Mouse (Mus musculus) cerebellum, adult 2 months (tissue): Measurements from ENCODE around the gene Klc1. TPM values are rescaled to one million over a fixed set of nuclear protein-coding genes. Genes with fewer than 3 reads are reported as not detected.

ENCODE experiments used
- DNase-seq, 2 experiments: peaks; one replicate each; pipeline ENCODE4 v3.0.0; 2021
- H3K27ac ChIP-seq: fragments of 200-500 bp; 2 replicates; pipeline ENCODE4 v1.5.1; 2012; ENCODE audit warnings: low read length, control low read depth, inconsistent platforms; ENCODE audit not compliant: insufficient read depth
- H3K27me3 ChIP-seq: fragments of 200-500 bp; 2 replicates; pipeline ENCODE4 v1.6.1; 2012; ENCODE audit warnings: inconsistent platforms, mild to moderate bottlenecking, low read length, moderate library complexity; ENCODE audit not compliant: control insufficient read depth, insufficient read depth
- H3K4me1 ChIP-seq: fragments of 200-500 bp; 2 replicates; pipeline ENCODE4 v1.6.1; 2011; ENCODE audit warnings: low read length; ENCODE audit not compliant: control insufficient read depth, insufficient read depth
- H3K4me3 ChIP-seq: fragments of 200-500 bp; replicated peaks from 2 replicates; pipeline ENCODE3; 2011; ENCODE audit warnings: mild to moderate bottlenecking, low read depth, low read length, control low read depth; ENCODE audit not compliant: insufficient read depth
- CTCF ChIP-seq: fragments of 200-500 bp; IDR thresholded peaks from 2 replicates; pipeline ENCODE4 v1.5.1; 2011; ENCODE audit warnings: low read depth, mild to moderate bottlenecking, control low read depth, low read length, moderate library complexity, borderline replicate concordance; ENCODE audit not compliant: insufficient read depth
- POLR2A ChIP-seq: fragments of 200-500 bp; IDR thresholded peaks from 2 replicates; pipeline ENCODE4 v1.6.1; 2011; ENCODE audit warnings: low read length, control low read depth, borderline replicate concordance; ENCODE audit not compliant: insufficient read depth
- WGBS: fragments of 180-500 bp; shearing (Covaris S2); methylation state at CpG from one replicate; pipeline ENCODE4 v1.1.7; 2018; 5-methylcytosine and 5-hydroxymethylcytosine counted together
- polyA plus RNA-seq: library from polyadenylated mRNA; depleted of rRNA; stranded (reverse); fragments of >200 nt; gene quantifications from 2 replicates; pipeline ENCODE4 v1.2.3, GENCODE M21; 2012

Gene Klc1
- polyA plus RNA-seq, 1 experiment, result 874 TPM

DNA sequence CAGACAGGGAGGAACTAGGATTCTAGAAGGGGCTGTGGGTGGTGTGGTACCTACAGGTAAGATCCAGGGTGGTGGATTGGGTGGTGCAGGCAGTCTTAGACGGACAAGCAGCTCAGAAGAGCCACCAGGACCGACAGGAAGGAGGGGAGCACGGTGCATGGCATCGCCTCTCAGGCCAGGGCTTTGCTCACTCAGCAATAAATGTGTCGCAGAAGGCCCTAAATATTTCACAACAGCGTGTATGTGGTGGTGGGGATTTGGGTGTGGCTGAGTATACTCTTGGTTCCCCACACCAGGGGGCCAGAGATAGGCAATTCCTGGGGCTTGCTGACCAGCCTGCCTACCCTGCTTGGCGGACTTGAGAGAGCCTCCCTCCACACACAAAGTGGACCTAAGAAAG lies 62.1 kb downstream of the Klc1 start:
- Histone ChIP-seq H3K4me3 (no peak overlapping the region), H3K27ac (no peak overlapping the region), H3K4me1 (peaks cover 8% of the 10 kb centered on the region), H3K27me3 (no peaks in the 10 kb centered on the region)
- WGBS, result 91% methylated on average over 7 of the region's 7 CpGs
- no peak for TF ChIP-seq CTCF
- TF ChIP-seq POLR2A, result no peak
- no peak for DNase-seq

DNA sequence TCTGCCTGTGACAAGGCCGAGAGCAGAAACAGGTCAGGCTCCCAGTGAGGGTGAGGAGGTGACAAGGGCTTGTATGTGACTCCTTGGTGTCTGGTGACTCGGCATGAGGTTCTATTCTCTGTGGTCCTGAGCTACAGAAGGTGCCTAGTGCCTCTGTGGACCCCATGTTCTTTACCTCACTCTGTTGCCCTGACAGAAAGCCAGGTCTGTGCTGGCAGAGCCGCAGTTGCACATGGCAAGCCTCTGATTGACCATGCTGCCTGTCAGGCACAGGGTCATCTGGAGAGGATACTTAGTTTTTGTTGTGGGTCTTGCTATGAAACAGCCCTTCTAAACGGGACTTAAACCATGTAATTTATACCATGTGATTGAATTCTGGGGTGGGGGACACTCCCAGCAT lies 63.3 kb downstream of the Klc1 start:
- 32% methylated on average over 4 of the region's 4 CpGs for WGBS
- TF ChIP-seq POLR2A (no peak), CTCF (no peak)
- H3K4me1 ChIP-seq, result peaks cover 8% of the 10 kb centered on the region
- DNase-seq, result peak in 1 of 2 experiments; percentile 43
- H3K4me3 ChIP-seq, result no peak overlapping the region
- H3K27ac ChIP-seq, result no peak overlapping the region
- no peaks in the 10 kb centered on the region for H3K27me3 ChIP-seq

DNA sequence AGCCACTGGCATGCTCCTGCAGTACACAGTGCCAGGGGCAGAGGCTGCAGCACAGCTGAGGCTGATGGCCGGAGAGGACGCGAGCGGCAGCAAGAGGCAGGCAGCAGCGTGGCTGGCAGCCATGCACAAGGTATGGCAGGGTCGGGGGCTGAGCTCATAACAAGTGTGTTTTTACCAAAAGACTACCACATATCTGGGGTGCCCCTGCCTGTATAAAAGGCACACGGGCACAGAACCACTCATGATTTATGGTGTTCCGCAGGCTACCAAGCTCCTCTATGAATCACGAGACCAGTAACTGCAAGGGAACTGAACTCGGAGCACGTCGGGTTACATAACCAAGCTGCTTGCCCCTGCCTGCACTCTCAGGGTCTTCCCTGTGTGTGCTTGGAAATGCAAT lies 68.9 kb downstream of the Klc1 start:
- H3K4me1 ChIP-seq, result peaks cover 15% of the 10 kb centered on the region
- no peaks in the 10 kb centered on the region for H3K27me3 ChIP-seq
- WGBS, result 71% methylated on average over 12 of the region's 12 CpGs
- no peak for TF ChIP-seq POLR2A
- no peak for TF ChIP-seq CTCF
- H3K27ac ChIP-seq, result no peak overlapping the region
- DNase-seq, result no peak
- no peak overlapping the region for H3K4me3 ChIP-seq

DNA sequence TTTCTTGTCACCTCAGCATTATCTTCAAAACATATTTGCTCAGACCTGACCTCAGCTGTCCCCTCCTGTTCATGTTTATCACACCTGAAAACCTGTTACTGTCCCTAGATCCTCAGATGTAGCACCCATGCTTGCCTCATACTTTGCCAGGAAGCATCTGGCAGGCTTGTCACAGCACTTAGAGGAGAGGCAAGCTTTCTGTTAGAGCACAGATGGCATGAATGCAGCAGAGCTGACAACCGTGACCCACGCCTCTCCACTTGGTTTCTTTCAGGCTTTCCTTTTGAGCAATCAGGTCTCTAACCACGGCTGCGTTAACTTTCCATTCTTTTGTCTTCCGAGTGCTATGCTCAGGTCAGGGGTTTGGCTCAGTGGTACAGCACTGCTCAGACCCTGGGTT lies 70.8 kb downstream of the Klc1 start:
- 20% methylated on average over 5 of the region's 5 CpGs for WGBS
- Histone ChIP-seq H3K27me3 (no peaks in the 10 kb centered on the region), H3K4me3 (no peak overlapping the region)

DNA sequence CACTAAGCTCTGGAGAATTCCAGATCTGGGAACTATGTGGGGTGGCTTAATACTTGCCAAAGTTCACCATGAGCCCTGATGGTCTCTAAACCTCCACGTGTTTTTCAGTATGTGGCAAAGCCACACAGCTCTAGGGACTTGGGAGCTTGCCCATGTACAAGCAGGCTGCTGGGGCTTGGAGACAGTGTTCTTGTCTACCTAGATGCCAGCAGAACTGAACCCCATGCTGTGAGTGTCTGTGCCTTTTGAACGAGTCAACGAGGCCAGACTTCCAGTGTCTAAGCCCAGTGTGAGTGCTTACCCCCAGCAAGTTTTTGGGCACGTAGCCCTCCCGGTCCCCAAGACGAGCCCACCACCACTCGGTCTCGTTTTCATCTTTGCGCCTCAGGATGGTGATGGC lies 71.3 kb downstream of the Klc1 start:
- Histone ChIP-seq H3K27ac (no peak overlapping the region), H3K4me1 (peaks cover 15% of the 10 kb centered on the region), H3K27me3 (no peaks in the 10 kb centered on the region), H3K4me3 (no peak overlapping the region)
- no peak for TF ChIP-seq CTCF
- no peak for TF ChIP-seq POLR2A
- WGBS, result 14% methylated on average over 9 of the region's 9 CpGs
- DNase-seq, result peak; percentile 61 to 76

More for the DNA sequence above, 70.8 kb downstream of the Klc1 start:
- peaks cover 15% of the 10 kb centered on the region for H3K4me1 ChIP-seq
- H3K27ac ChIP-seq, result no peak overlapping the region
- DNase-seq, result no peak
- TF ChIP-seq CTCF (no peak), POLR2A (no peak)

DNA sequence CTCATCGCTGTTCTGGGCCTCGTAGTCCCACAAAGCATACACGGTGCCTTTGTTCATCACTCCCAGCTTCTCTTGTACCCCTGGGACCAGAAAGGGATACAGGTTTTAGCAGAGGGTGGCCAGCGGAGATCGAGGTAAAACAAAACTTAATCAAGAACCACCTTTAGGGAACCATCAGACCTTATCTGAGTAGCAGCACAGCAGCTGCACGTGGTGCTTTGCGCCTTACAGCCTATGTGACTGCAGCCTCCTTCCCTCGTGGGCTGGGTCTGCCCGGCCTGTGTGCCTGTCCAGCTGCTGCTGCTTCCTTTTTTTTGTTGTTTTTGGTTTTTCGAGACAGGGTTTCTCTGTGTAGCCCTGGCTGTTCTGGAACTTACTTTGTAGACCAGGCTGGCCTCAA lies 71.7 kb downstream of the Klc1 start:
- WGBS, result 60% methylated on average over 10 of the region's 10 CpGs
- no peaks in the 10 kb centered on the region for H3K27me3 ChIP-seq
- H3K27ac ChIP-seq, result no peak overlapping the region
- peaks cover 15% of the 10 kb centered on the region for H3K4me1 ChIP-seq
- H3K4me3 ChIP-seq, result no peak overlapping the region
- DNase-seq, result no peak
- TF ChIP-seq POLR2A (no peak), CTCF (no peak)

DNA sequence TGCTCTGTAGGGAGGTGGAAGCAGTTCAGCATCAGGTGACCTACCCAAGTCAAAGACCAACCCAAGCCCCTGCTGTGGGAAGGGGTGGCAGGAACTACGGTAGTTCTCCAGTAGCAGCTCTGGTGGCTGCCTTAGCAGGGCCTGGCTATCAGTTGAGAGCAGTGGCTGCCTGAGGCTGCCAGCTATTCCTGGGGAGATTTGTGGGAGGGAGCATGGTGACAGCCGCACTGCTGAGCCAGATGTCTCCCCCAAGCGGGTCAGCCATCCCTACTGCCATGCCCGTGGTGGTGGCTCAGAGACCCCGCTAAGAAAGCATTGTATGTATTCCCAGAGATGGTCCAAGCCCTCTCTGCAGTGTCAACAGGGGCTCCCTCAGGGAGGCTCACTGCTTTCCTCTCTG lies 74.0 kb downstream of the Klc1 start:
- Histone ChIP-seq H3K4me1 (peaks cover 15% of the 10 kb centered on the region), H3K27me3 (no peaks in the 10 kb centered on the region), H3K4me3 (no peak overlapping the region), H3K27ac (no peak overlapping the region)
- WGBS, result 57% methylated on average over 5 of the region's 5 CpGs
- DNase-seq, result no peak
- TF ChIP-seq CTCF (no peak), POLR2A (no peak)

DNA sequence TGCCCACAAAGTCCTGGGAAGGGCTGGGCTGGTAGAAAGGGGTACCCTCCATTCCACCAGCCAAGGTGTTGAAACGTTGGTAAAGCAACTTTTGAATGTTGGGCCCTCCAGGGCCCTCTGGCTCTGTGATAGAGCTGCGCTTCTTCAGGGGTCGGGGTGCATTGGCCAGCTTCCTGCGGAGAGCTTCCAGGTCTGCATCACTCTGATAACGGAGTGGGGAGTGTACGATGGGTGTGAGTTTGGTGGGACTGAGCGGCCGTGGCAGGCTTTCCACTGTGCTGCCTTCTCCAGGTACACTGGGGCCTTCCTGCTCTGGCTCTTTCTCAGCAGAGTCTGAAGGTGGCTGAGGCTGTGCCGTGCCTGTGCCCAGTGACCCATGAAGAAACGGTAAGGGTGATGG lies 74.8 kb downstream of the Klc1 start:
- H3K4me1 ChIP-seq, result peaks cover 15% of the 10 kb centered on the region
- no peak overlapping the region for H3K4me3 ChIP-seq
- H3K27ac ChIP-seq, result no peak overlapping the region
- WGBS, result 90% methylated on average over 10 of the region's 10 CpGs
- no peak for DNase-seq
- no peaks in the 10 kb centered on the region for H3K27me3 ChIP-seq
- TF ChIP-seq CTCF (no peak), POLR2A (no peak)
